Mouse (Mus musculus): ENCODE results near the gene Gm13290.
"Not testable (repeated sequence)": the region's sequence is repeated elsewhere in the genome, so short reads cannot be mapped to it uniquely, and the experiment has no call there.

DNA sequence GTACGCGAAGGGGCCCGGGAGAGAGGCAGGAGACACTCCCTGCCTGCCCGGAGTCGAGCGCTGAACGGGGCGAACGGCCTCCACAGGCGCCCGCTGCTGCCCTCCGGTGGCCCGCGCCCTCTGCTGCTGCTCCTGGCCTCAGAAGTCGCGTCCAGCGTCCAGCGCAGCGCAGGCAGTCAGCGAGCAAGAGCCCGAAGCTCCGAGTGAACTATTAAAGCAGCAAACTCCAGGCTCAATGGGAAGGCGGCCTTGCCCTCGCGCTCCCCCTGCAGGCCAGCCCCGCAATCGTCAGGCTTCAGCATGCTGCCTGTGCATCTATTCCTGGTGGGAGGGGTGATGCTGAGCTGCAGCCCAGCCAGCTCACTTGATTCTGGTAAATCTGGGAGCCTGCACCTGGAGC lies 11.8 kb downstream of the Gm13290 start, which contains the start of gene Gm13276:
- not testable (repeated sequence) for TF ChIP-seq CTCF (IDR thresholded peaks at IDR 0.05; ENCODE audit: low read depth); EP300 (optimal IDR thresholded peaks at IDR 0.05)
